Mouse (Mus musculus) hindbrain, embryonic 13.5 days (tissue): Measurements from ENCODE around the gene Garem2. TPM values are rescaled to one million over a fixed set of nuclear protein-coding genes. Genes with fewer than 3 reads are reported as not detected.
A peak's percentile ranks its signal among the peaks of the same experiment; 100 is the strongest.

ENCODE experiments used
- ATAC-seq: fragments of 200-750 bp; cut with Nextera tagmentation; 2 replicates; pipeline ENCODE4 v1.8.0; 2017; ENCODE audit warnings: moderate TSS enrichment; ENCODE audit not compliant: low FRiP score
- H3K27ac ChIP-seq: fragments of 300-500 bp; sonication (generic); 2 replicates; pipeline ENCODE4 v1.5.1; 2015; ENCODE audit warnings: inconsistent platforms, mild to moderate bottlenecking, moderate library complexity
- H3K27me3 ChIP-seq: fragments of 300-500 bp; sonication (generic); 2 replicates; pipeline ENCODE4 v1.6.1; 2015; ENCODE audit warnings: mild to moderate bottlenecking, inconsistent platforms
- H3K36me3 ChIP-seq: fragments of 300-500 bp; sonication (generic); 2 replicates; pipeline ENCODE4 v1.6.1; 2015; ENCODE audit warnings: mild to moderate bottlenecking, inconsistent platforms
- H3K4me1 ChIP-seq: fragments of 300-500 bp; sonication (generic); replicated peaks from 2 replicates; pipeline ENCODE4 v1.6.1; 2015; ENCODE audit warnings: inconsistent platforms
- H3K4me2 ChIP-seq: fragments of 300-500 bp; sonication (generic); 2 replicates; pipeline ENCODE4 v1.6.1; 2015; ENCODE audit warnings: inconsistent platforms, mild to moderate bottlenecking, moderate library complexity
- H3K4me3 ChIP-seq: fragments of 300-500 bp; sonication (generic); 2 replicates; pipeline ENCODE4 v1.5.1; 2015; ENCODE audit warnings: mild to moderate bottlenecking, inconsistent platforms
- H3K9ac ChIP-seq: fragments of 300-500 bp; sonication (generic); 2 replicates; pipeline ENCODE4 v1.6.1; 2015; ENCODE audit warnings: mild to moderate bottlenecking, inconsistent platforms
- H3K9me3 ChIP-seq: fragments of 300-500 bp; sonication (generic); 2 replicates; pipeline ENCODE4 v1.6.1; 2016; ENCODE audit warnings: inconsistent platforms
- WGBS: fragments of 180-500 bp; shearing (Covaris S2); methylation state at CpG from one replicate; pipeline ENCODE4 v1.1.7; 2015; 5-methylcytosine and 5-hydroxymethylcytosine counted together
- polyA plus RNA-seq: library from polyadenylated mRNA; unstranded; fragments of >200 nt; fragmentation: Nextera tagmentation; extraction: Ambion mirVana; gene quantifications from 2 replicates; pipeline ENCODE4 v1.2.1, GENCODE M21; 2015

The Garem2 gene
- polyA plus RNA-seq, 1 experiment from 2014 or later: 15.0 TPM

GRCm38 (mm10) chr5:30104339-30104738, 622 bp upstream of the Garem2 start:
- Histone ChIP-seq H3K9ac (peak overlapping the region; percentile 88; the same call in 1 of the 2 replicates), H3K4me3 (peak overlapping the region; percentile 77), H3K36me3 (no peaks in the 10 kb centered on the region), H3K27ac (no peak overlapping the region), H3K4me2 (peak overlapping the region; percentile 96), H3K27me3 (0 out of 2 replicates have a peak, but pooled peaks cover 11% of the 10 kb centered on the region), H3K9me3 (no peaks in the 10 kb centered on the region), H3K4me1 (peaks cover 44% of the 10 kb centered on the region)
- ATAC-seq: no peak
- 3% methylated on average over 11 of the region's 12 CpGs for WGBS

- no peaks in the 10 kb centered on the region for H3K36me3 ChIP-seq
- peak within 1 kb of the TSS; percentile 96 for H3K4me2 ChIP-seq
- H3K27me3 ChIP-seq: 0 out of 2 replicates have a peak, but pooled peaks cover 11% of the 10 kb centered on the region
- peak within 1 kb of the TSS; percentile 77 for H3K4me3 ChIP-seq
- H3K9ac ChIP-seq: peak within 1 kb of the TSS; percentile 88
- WGBS: under 1% methylated on average over 29 of the region's 29 CpGs
- peak; percentile 40 for ATAC-seq
- H3K9me3 ChIP-seq: no peaks in the 10 kb centered on the region
- H3K27ac ChIP-seq: peak within 1 kb of the TSS; percentile 91
- H3K4me1 ChIP-seq: peaks cover 59% of the 10 kb centered on the region
Observed at GRCm38 (mm10) chr5:30105668-30106300, 823 bp downstream of the Garem2 start, which contains the start of gene 3110082J24Rik. Gene 3110082J24Rik (minus strand): TSS chr5:30106086.

GRCm38 (mm10) chr5:30106756-30107155, 1.8 kb downstream of the Garem2 start:
- Histone ChIP-seq H3K36me3 (no peaks in the 10 kb centered on the region), H3K4me2 (peak overlapping the region; percentile 96), H3K9ac (peak overlapping the region; percentile 88), H3K27me3 (peaks cover 12% of the 10 kb centered on the region; the same call in 1 of the 2 replicates), H3K27ac (peak overlapping the region; percentile 91), H3K9me3 (no peaks in the 10 kb centered on the region), H3K4me1 (peaks cover 68% of the 10 kb centered on the region), H3K4me3 (peak overlapping the region; percentile 77)
- ATAC-seq: no peak
- 7% methylated on average over 2 of the region's 2 CpGs for WGBS

- peak; percentile 34 for ATAC-seq
- H3K9me3 ChIP-seq: no peaks in the 10 kb centered on the region
- peaks cover under 1% of the 10 kb centered on the region; the same call in 1 of the 2 replicates for H3K36me3 ChIP-seq
- peaks cover 73% of the 10 kb centered on the region for H3K4me1 ChIP-seq
- H3K9ac ChIP-seq: peak overlapping the region; percentile 88
- H3K27me3 ChIP-seq: peaks cover 16% of the 10 kb centered on the region
- H3K4me3 ChIP-seq: peak overlapping the region; percentile 77
- H3K27ac ChIP-seq: peak overlapping the region; percentile 91
- H3K4me2 ChIP-seq: peak overlapping the region; percentile 96
- WGBS: 0% methylated on average over 7 of the region's 7 CpGs
Observed at GRCm38 (mm10) chr5:30107186-30107585, 2.2 kb downstream of the Garem2 start.

GRCm38 (mm10) chr5:30107611-30108041, 2.7 kb downstream of the Garem2 start:
- WGBS: 4% methylated on average over 5 of the region's 5 CpGs
- no peaks in the 10 kb centered on the region for H3K9me3 ChIP-seq
- H3K36me3 ChIP-seq: peaks cover 5% of the 10 kb centered on the region; the same call in 1 of the 2 replicates
- H3K4me1 ChIP-seq: peaks cover 73% of the 10 kb centered on the region
- peaks cover 21% of the 10 kb centered on the region for H3K27me3 ChIP-seq
- peak overlapping the region; percentile 96 for H3K4me2 ChIP-seq
- H3K4me3 ChIP-seq: peak overlapping the region; percentile 77
- H3K27ac ChIP-seq: peak overlapping the region; percentile 91
- ATAC-seq: peak; percentile 26; the same call in 1 of the 2 replicates
- peak overlapping the region; percentile 88 for H3K9ac ChIP-seq

- H3K9me3 ChIP-seq: no peaks in the 10 kb centered on the region
- H3K4me3 ChIP-seq: peak overlapping the region; percentile 77; the same call in 1 of the 2 replicates
- no peak for ATAC-seq
- H3K27me3 ChIP-seq: peaks cover 24% of the 10 kb centered on the region
- 51% methylated on average over 6 of the region's 6 CpGs for WGBS
- peak overlapping the region; percentile 91 for H3K27ac ChIP-seq
- peaks cover 6% of the 10 kb centered on the region; the same call in 1 of the 2 replicates for H3K36me3 ChIP-seq
- H3K4me1 ChIP-seq: peaks cover 74% of the 10 kb centered on the region
- peak overlapping the region; percentile 96 for H3K4me2 ChIP-seq
- peak overlapping the region; percentile 88 for H3K9ac ChIP-seq
Observed at GRCm38 (mm10) chr5:30108233-30108632, 3.3 kb downstream of the Garem2 start.

GRCm38 (mm10) chr5:30109899-30110298, 4.9 kb downstream of the Garem2 start:
- H3K36me3 ChIP-seq: peaks cover 11% of the 10 kb centered on the region; the same call in 1 of the 2 replicates
- H3K27me3 ChIP-seq: peaks cover 23% of the 10 kb centered on the region
- peaks cover 88% of the 10 kb centered on the region for H3K4me1 ChIP-seq
- no peaks in the 10 kb centered on the region for H3K9me3 ChIP-seq
- H3K4me3 ChIP-seq: no peak overlapping the region
- no peak for ATAC-seq
- 45% methylated on average over 2 of the region's 2 CpGs for WGBS
- H3K4me2 ChIP-seq: peak overlapping the region; percentile 47; the same call in 1 of the 2 replicates
- no peak overlapping the region; the same call in 1 of the 2 replicates for H3K9ac ChIP-seq
- H3K27ac ChIP-seq: peak overlapping the region; percentile 76

- peak overlapping the region; percentile 47 for H3K4me2 ChIP-seq
- peak overlapping the region; percentile 76 for H3K27ac ChIP-seq
- peaks cover 11% of the 10 kb centered on the region; the same call in 1 of the 2 replicates for H3K36me3 ChIP-seq
- WGBS: 5% methylated on average over 22 of the region's 22 CpGs
- H3K27me3 ChIP-seq: peaks cover 23% of the 10 kb centered on the region
- peaks cover 84% of the 10 kb centered on the region for H3K4me1 ChIP-seq
- H3K9ac ChIP-seq: peak overlapping the region; percentile 26; the same call in 1 of the 2 replicates
- H3K4me3 ChIP-seq: peak overlapping the region; percentile 19; the same call in 1 of the 2 replicates
- H3K9me3 ChIP-seq: no peaks in the 10 kb centered on the region
- no peak for ATAC-seq
Observed at GRCm38 (mm10) chr5:30110371-30111060, 5.6 kb downstream of the Garem2 start.

GRCm38 (mm10) chr5:30111126-30111525, 6.2 kb downstream of the Garem2 start:
- peak; percentile 27 for ATAC-seq
- Histone ChIP-seq H3K27me3 (peaks cover 23% of the 10 kb centered on the region), H3K9me3 (no peaks in the 10 kb centered on the region), H3K27ac (peak overlapping the region; percentile 76), H3K9ac (peak overlapping the region; percentile 26; the same call in 1 of the 2 replicates), H3K4me2 (peak overlapping the region; percentile 47), H3K4me3 (peak overlapping the region; percentile 19; the same call in 1 of the 2 replicates), H3K36me3 (peaks cover 16% of the 10 kb centered on the region), H3K4me1 (peaks cover 77% of the 10 kb centered on the region)
- under 1% methylated on average over 18 of the region's 18 CpGs for WGBS

- Histone ChIP-seq H3K9me3 (no peaks in the 10 kb centered on the region), H3K9ac (0 out of 2 replicates have a peak overlapping the region, but pooled peaks have one; percentile 26), H3K4me1 (peaks cover 71% of the 10 kb centered on the region), H3K4me3 (no peak overlapping the region), H3K36me3 (peaks cover 23% of the 10 kb centered on the region), H3K4me2 (peak overlapping the region; percentile 47), H3K27ac (0 out of 2 replicates have a peak overlapping the region, but pooled peaks have one; percentile 76), H3K27me3 (peaks cover 23% of the 10 kb centered on the region)
- no peak for ATAC-seq
- 63% methylated on average over 3 of the region's 3 CpGs for WGBS
Observed at GRCm38 (mm10) chr5:30111771-30112170, 6.8 kb downstream of the Garem2 start.

- peaks cover 63% of the 10 kb centered on the region for H3K4me1 ChIP-seq
Observed at GRCm38 (mm10) chr5:30112533-30113068, 7.6 kb downstream of the Garem2 start.

More at GRCm38 (mm10) chr5:30112533-30113068, 7.6 kb downstream of the Garem2 start:
- ATAC-seq: no peak
- peaks cover 23% of the 10 kb centered on the region for H3K27me3 ChIP-seq
- no peak overlapping the region for H3K4me3 ChIP-seq
- H3K9me3 ChIP-seq: no peaks in the 10 kb centered on the region
- no peak overlapping the region for H3K27ac ChIP-seq
- WGBS: 86% methylated on average over 3 of the region's 3 CpGs
- H3K36me3 ChIP-seq: peaks cover 31% of the 10 kb centered on the region
- no peak overlapping the region for H3K9ac ChIP-seq
- H3K4me2 ChIP-seq: no peak overlapping the region
